Mouse (Mus musculus) stomach, postnatal 0 days (tissue): ENCODE results near the gene Ptcd2.

Experiments used
- CTCF ChIP-seq: IDR thresholded peaks from 2 replicates; pipeline ENCODE4 v1.5.1; 2016; ENCODE audit warnings: antibody characterized with exemption, low read depth, mild to moderate bottlenecking, moderate library complexity
- EP300 ChIP-seq: optimal IDR thresholded peaks from 2 replicates; pipeline ENCODE3; 2016; ENCODE audit warnings: antibody characterized with exemption

GRCm38 (mm10) chr13:99384555-99385203, 40.2 kb upstream of the Ptcd2 start:
- TF ChIP-seq EP300 (no peak), CTCF (no peak)
